Mouse (Mus musculus) kidney, adult 9 months (tissue): ENCODE measurements at regions not wholly inside any gene's neighbourhood (a gene's known extent, or its start where the extent isn't known, plus 50 kb on each side); places are given as distances from the start of the nearest gene placed in this dataset.

Source experiments
- DNase-seq: peaks from one replicate; pipeline ENCODE4 v3.0.0; 2022

GRCm38 (mm10) chr1:184358226-184358568, 324.1 kb upstream of the 1700056E22Rik start:
- DNase-seq: no peak

- no peak for DNase-seq
Measured at GRCm38 (mm10) chr1:184357474-184358225, 323.5 kb upstream of the 1700056E22Rik start.

- no peak for DNase-seq
Measured at GRCm38 (mm10) chr1:184353832-184354449, 319.8 kb upstream of the 1700056E22Rik start.

GRCm38 (mm10) chr1:184351760-184352159, 317.7 kb upstream of the 1700056E22Rik start:
- DNase-seq: no peak

- DNase-seq: no peak
Measured at GRCm38 (mm10) chr1:184344829-184345228, 310.7 kb upstream of the 1700056E22Rik start.

- DNase-seq: no peak
Measured at GRCm38 (mm10) chr1:184335952-184336351, 301.9 kb upstream of the 1700056E22Rik start.

- DNase-seq: no peak
Measured at GRCm38 (mm10) chr1:184335281-184335680, 301.2 kb upstream of the 1700056E22Rik start.

- no peak for DNase-seq
Measured at GRCm38 (mm10) chr1:184334818-184335217, 300.7 kb upstream of the 1700056E22Rik start.

GRCm38 (mm10) chr1:184333086-184333485, 299.0 kb upstream of the 1700056E22Rik start:
- no peak for DNase-seq

- no peak for DNase-seq
Measured at GRCm38 (mm10) chr1:184330516-184331350, 296.6 kb upstream of the 1700056E22Rik start.

GRCm38 (mm10) chr1:184326191-184326590, 292.1 kb upstream of the 1700056E22Rik start:
- no peak for DNase-seq

GRCm38 (mm10) chr1:184324234-184324633, 290.1 kb upstream of the 1700056E22Rik start:
- no peak for DNase-seq

GRCm38 (mm10) chr1:184320521-184321177, 286.5 kb upstream of the 1700056E22Rik start:
- no peak for DNase-seq

- DNase-seq: no peak
Measured at GRCm38 (mm10) chr1:184310185-184310815, 276.2 kb upstream of the 1700056E22Rik start.

- DNase-seq: no peak
Measured at GRCm38 (mm10) chr1:184304813-184305212, 270.7 kb upstream of the 1700056E22Rik start.

- DNase-seq: no peak
Measured at GRCm38 (mm10) chr1:184304204-184304603, 270.1 kb upstream of the 1700056E22Rik start.

- DNase-seq: no peak
Measured at GRCm38 (mm10) chr1:184298701-184299100, 264.6 kb upstream of the 1700056E22Rik start.

GRCm38 (mm10) chr1:184297001-184297740, 263.1 kb upstream of the 1700056E22Rik start:
- no peak for DNase-seq

- peak; percentile 11 for DNase-seq
Measured at GRCm38 (mm10) chr1:184291129-184291528, 257.0 kb upstream of the 1700056E22Rik start.

- DNase-seq: peak; percentile 83
Measured at GRCm38 (mm10) chr1:184289733-184290416, 255.8 kb upstream of the 1700056E22Rik start.

- peak; percentile 16 for DNase-seq
Measured at GRCm38 (mm10) chr1:184281768-184282167, 247.7 kb upstream of the 1700056E22Rik start.
